Mouse (Mus musculus) ES-E14 (cell line): Measurements from ENCODE around the gene Arhgef2.

Source experiments
- CHD2 ChIP-seq: IDR thresholded peaks from 2 replicates; pipeline ENCODE4 v1.6.1; 2014; ENCODE audit warnings: mild to moderate bottlenecking, low read depth, low read length, inconsistent platforms
- MAFK ChIP-seq: IDR thresholded peaks from 2 replicates; pipeline ENCODE4 v1.6.1; 2014; ENCODE audit warnings: mild to moderate bottlenecking, low read depth, low read length, inconsistent platforms; ENCODE audit not compliant: insufficient read depth
- ZC3H11A ChIP-seq: IDR thresholded peaks from 2 replicates; pipeline ENCODE4 v1.6.1; 2012; ENCODE audit warnings: low read depth, mild to moderate bottlenecking, inconsistent platforms, low read length, borderline replicate concordance
- ZNF384 ChIP-seq: IDR thresholded peaks from 2 replicates; pipeline ENCODE4 v1.6.1; 2012; ENCODE audit warnings: low read depth, low read length, inconsistent platforms

DNA sequence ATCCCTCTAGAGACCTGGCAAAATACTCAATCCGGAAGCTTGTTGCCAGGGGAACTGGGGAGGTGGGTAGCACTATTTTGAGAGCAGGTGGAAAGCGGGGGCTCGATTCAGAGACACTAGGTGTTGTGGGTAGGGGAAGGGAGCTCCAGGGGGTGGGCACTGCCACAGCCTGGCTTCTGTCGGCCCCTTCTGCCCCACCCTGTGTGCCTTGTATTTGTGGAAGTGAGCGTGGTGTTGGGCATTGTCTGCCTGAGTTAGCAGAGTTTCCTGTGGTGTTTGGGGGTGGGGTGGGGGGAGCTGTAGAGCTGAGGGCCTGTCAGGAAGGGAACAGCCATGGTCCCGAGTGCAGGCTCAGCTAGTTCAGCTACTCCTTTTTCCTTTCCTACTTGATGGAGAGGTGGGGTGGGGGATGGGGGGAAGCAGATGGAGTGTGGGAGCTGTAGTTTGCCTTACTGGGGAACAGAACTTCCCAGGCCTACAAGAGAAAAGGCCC is 25.1 kb downstream of the Arhgef2 start:
- no peak for TF ChIP-seq ZNF384
- no peak for TF ChIP-seq ZC3H11A
- TF ChIP-seq CHD2 = no peak
- TF ChIP-seq MAFK = no peak
